Mouse (Mus musculus) kidney, postnatal 4 days (tissue): ENCODE measurements around the gene Gm21762.
"Not testable (repeated sequence)": the region's sequence is repeated elsewhere in the genome, so short reads cannot be mapped to it uniquely, and the experiment has no call there.

Source experiments
- DNase-seq, 2 experiments: peaks; one replicate each; pipeline ENCODE4 v3.0.0; 2021; ENCODE audit warnings: mixed read lengths in 2 of 2

Gene Gm21762

DNA sequence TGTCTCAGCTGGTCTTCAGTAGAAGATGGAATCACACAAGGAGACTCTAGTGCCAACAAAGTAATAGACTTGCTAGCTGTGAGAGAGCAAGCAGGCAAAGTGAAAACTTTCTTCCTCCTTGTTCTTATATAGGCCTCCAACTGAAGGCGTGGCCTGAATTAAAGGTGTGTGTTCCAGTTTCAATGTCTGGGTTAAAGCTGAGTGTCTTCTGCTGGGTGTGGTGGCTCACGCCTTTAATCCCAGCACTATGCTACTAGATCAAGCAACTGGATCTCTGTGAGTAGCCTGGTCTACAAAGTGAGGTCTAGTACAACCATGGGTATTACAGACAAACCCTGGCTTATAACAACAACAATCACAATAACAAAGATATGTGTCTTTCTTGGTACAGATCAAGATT lies at the start of gene Gm21762:
Gene Gm21762, minus strand, starts transcription at position 101 of the 400 bp plus-strand sequence.
- DNase-seq, result not testable (repeated sequence)

DNA sequence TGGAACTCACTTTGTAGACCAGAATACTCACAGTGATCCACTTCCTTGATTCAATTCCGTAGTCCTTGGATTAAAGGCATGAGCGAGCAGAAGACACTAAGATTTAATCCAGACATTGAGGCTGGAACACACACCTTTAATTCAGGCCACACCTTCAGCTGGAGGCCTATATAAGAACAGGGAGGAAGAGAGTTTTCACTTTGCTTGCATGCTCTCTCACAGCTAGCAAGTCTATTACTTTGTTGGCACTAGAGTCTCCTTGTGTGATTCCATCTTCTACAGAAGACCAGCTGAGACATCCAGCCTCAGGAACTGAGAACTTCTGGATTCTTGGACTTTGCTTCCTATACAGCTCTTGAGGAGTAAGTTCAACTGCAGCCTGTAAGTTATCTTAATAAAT lies 47.1 kb upstream of the Gm21762 start, which contains the start of gene AF067061:
Gene AF067061, plus strand, starts transcription at position 245 of the 400 bp plus-strand sequence.
- DNase-seq, result not testable (repeated sequence)

DNA sequence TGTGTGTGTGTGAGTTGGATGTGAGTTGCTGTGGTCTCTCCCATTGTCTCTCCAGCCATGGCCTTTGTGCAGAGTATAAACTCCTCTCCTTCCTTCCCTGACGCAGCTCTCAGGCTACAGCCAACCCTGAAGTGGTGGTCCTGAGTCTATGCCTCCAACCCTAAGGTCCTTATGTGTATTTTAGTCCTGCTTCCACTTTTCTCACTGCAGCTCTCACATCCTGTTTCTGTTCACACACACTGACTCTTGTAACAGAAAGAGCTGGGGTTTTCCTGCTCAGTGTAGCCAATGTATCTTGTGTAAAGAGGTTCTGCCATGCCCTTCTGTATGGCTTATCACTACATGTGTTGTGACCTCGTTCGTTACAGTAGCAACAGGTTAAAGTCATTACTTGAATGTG lies 44.0 kb upstream of the Gm21762 start:
- not testable (repeated sequence) for DNase-seq

DNA sequence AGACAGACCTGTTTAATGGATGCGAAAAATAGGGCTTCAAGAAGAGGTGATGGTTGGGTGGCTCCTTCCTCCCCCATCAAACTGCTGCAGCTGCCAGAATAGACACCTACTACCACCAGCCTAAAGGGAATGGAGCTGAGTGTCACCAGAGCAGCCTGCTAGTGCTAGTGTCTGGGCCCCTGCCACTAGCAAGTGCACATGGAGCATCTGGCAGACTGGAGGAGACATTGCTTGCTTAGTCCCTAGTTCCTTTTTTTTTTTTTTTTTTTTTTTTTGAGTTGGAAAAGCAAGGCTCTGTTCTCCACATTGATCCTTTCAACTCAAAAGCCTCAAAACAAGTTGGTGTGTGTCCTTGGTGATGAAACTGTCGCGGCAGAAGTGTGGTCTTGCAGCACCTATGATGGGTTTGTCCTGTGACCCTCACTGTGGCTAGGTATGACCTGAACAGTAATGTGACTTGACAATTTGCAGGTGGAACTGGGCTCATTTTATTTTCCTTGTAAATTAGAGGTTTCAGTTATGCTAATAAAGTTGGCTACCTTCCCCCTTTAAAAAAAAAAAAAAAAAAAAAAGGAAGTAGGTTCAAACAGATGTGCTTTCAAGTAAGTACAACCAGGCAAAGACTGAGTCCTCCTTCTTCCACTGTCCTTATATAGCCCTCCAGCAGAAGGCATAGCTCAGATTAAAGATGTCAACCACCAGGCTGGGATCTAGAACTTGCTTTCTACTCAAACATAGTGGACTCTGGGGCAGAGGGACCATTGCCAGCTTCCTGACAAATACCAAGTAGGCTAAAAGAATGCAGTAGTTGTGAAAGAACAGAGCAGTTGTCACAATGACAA lies 43.3 kb upstream of the Gm21762 start:
- DNase-seq, result not testable (repeated sequence)

DNA sequence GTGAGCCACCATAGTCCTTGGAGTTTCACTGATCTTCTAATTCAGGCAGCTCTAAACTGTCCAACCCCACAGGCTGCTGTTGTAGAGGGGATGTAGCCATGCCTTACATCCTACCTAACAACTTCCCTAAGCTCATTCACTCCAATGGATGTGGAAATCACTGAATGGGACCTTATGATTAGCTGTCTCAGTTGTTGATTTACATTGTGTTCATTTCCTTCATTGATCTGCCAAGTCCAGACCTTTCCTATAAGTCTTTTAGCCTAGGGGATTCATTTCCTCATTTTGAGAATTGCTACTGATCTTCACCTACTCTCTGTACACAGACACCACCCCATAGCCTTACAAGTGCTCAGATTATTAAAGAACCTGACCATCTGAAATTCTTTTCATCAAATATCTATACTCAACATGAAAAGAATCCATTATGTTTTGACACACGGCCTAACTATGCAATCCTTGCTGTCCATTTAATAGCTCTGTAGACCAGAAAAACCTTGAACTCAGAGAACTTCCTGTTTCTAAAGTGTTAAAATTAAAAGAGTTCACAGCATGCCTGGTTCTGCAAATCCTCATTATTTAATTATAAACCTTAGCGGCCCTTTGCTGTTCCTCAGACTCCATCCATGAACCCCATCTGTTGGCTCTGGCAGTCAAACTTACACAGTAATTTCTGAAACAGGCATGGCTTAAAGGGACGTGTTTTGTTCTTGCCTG lies 35.6 kb upstream of the Gm21762 start:
- DNase-seq, result not testable (repeated sequence)

DNA sequence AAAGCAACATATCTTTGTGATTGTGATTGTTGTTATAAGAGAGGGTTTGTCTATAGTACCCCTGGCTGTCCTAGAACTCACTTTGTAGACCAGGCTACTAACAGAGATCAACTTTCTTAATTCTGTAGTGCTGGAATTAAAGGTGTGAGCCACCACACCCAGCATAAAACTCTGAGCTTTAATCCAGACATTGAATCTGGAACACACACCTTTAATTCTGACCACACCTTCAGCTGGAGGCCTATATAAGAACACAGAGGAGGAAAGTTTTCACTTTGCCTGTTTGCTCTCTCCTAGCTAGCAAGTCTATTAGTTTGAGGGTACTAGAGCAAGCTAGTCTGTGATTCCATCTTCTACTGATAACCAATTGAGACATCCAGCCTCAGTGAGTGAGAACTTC lies 23.1 kb upstream of the Gm21762 start, which contains the start of gene Gm21731:
Gene Gm21731, plus strand, starts transcription at position 301 of the 400 bp plus-strand sequence.
- not testable (repeated sequence) for DNase-seq

DNA sequence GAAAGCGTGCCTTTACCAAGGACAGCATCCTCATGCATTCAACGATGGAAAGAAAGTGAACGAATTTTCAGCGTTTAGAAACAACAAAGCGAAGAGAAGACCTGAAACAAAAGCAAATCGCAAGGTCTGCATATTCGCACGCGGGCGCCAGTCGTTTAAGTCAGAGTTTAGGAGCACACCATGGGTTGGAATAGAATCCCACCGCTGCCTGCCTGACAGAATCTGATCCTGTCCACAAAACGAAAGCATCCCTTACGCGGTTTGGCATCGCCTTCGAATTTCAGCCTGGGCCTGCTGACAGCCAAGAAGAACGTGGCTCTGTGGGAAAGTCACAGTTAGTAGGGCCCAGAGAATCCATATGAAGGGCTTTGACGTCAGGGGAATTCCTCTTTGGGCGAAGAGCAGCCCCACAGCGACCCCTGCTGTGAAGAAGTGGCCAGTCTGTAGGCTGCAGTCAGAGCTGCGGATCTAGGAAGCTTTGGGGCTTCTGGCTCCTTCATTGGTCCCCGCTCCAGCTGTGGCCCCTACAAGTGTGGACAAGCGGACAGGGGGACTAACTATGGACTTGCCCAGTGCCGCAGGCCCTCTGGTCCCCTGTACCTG lies 16.8 kb upstream of the Gm21762 start:
- DNase-seq, result not testable (repeated sequence)

DNA sequence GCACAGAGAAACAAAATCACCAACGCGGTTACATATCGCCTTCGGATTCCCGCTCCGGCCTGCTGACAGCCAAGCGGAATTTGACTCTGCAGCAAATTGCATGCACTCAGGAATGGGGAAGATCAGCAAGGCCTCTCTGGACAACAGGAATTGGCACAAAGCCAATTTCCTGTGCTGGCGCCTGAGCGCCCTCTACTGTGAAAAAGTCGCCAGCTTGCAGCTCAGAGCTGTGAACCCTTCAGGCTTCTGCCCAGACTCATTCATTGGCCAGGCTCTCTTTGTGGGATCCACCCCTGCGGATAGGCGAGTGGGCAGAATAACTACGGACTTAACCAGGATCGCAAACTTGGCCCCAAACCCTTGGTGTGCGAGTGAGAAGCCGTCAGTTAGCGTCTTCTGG lies 16.1 kb upstream of the Gm21762 start:
- DNase-seq, result not testable (repeated sequence)

DNA sequence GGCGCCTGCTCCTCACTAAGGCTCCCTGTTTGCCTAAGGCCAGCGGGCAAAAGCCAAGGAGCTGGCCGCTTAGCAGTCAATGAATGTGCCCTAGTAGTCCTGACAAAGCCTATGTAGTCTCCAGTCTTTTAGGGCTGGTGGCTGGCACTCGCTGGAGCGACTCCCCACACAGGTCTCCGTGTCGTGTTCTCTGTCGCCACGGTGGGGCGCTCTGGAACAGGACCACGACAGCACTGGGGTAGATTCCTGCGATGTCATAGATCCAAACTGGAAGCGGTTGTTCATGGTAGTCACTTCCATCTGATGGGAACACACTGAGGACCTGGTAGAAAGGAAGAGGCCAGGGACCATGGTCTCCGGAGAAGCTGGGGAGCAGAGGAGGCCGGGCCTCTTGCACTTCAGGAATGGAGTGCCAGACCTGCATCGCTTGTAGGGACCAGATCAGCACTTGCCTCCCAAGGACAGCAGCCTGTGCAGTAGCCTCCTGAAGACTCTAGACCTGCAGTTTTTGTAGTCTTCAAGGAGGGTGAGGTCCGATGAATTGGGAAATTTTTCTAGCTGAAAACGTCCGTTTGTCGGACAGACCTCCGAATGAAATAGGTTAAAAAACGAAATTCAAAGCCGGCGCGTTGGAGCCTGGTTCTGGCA lies 7.4 kb upstream of the Gm21762 start:
- DNase-seq, result peak in 1 of 2 experiments; percentile 2

DNA sequence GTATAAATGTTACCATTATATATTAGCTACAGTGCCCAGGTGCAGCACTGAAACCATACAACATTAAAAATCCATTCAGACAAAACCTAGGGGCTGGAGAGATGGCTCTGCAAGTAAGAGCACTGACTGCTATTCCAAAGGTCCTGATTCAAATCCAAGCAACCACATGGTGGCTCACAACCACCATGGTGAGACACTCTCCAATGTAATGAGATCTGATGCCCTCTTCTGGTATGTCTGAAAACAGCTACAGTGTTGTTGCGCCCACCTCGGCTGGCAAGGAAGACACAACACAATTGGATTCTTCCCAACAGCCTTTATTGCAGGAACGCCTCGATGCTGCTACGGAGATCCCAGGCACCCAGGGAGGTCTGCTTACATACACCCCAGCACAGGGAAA lies 5.2 kb upstream of the Gm21762 start:
- not testable (repeated sequence) for DNase-seq

DNA sequence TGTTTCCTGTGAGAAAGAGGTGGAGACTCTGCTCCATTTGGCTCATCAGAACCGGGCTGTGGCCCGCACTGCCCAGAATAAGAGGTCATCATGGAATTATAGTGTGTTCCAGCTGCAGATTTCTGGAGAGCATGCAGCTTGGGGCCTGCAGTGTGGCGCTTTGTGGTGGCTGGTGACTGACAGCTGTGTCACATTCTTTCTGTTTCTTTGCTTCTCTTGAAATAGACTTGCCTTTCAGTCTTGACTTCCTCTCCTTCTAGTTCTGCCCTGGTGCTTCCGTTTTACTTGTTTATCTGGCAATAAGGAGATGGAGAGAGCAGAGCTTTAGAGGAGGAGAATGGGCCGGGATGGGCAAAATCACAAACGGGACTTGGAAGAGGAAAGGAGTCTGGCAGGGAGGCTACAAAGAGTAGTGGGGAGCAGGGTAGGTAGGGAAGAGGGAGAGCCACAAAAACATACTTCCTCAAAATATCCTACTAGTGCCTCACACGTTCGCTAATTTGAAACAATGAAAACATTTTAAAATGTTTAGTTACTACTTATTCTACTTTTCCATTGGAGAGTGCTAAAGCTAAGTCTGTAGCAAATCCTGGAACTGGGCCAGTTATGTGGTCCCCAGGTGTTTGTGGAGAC lies 19.4 kb downstream of the Gm21762 start:
- DNase-seq, result not testable (repeated sequence)

DNA sequence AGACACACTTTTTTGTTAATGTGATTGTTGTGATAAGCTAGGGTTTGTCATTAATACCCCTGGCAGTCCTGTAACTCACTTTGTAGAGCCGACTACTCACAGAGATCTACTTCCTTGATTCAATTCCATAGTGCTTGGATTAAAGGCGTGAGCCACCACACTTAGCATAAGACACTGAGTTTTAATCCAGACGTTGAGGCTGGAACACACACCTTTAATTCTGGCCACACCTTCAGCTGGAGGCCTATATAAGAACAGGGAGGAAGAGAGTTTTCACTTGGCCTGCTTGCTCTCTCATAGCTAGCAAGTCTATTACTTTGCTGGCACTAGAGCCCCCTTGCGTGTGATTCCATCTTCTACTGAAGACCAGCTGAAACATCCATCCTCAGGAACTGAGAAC lies 43.6 kb downstream of the Gm21762 start, which contains the start of gene Gm21818:
Gene Gm21818, plus strand, starts transcription at position 301 of the 400 bp plus-strand sequence.
- not testable (repeated sequence) for DNase-seq

DNA sequence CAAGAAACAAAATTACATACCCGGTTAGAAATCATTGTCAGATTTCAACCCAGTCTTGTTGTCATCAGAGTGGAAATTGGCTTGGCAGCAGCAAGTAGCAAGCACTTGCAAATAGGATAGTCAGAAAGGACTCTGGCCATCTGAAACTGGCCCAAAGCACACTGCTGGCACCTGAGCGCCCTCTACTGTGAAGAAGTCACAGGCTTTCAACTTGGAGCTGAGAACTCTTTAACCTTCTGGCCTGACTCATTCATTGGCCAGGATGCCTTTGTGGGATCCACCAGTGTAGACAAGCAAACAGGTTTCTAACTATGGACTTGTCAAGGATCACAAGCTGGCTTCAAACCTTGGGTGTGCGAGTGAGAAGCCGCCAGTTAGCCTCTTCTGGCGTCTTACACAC lies 47.4 kb downstream of the Gm21762 start:
- DNase-seq, result peak in 1 of 2 experiments; percentile 4
